Mouse (Mus musculus): Measurements from ENCODE around the gene Efna1.

DNA sequence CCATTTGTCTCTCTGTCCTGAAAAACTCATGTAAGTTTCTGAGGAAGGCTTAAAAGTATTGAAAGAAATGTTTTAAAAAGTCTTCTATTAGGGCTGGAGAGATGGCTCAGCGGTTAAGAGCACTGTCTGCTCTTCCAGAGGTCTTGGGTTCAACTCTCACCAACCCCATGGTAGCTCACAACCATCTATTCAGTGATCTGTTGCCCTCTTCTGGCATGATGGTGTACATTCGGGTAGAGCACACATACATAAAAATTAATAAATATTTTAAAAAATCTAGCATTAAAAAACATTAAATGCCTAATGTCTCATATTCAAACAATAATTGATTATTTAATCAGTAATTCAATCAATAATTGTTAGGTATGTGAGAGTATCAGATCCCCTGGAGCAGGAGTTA lies 19.6 kb upstream of the Efna1 start:
- TF ChIP-seq CTCF (IDR thresholded peaks at IDR 0.05; ENCODE audit: insufficient read depth, low read length), result no peak
- no peak for TF ChIP-seq POLR2A (IDR thresholded peaks at IDR 0.05; ENCODE audit: borderline replicate concordance, extremely low read depth, low read depth, low read length)
